Mouse (Mus musculus): ENCODE results near the gene Gm20388.

GRCm38 (mm10) chr8:123692165-123692962 is 3781.7 kb downstream of the Gm20388 start:
- TF ChIP-seq TAL1 (IDR thresholded peaks at IDR 0.05; ENCODE audit: low read length) (no peak), GATA1 (IDR thresholded peaks at IDR 0.05; ENCODE audit: low read length) (no peak)

All from erythroblast, embryonic 14.5 days (primary cell).